Mouse (Mus musculus): ENCODE measurements around the gene Paqr9. TPM values are rescaled to one million over a fixed set of nuclear protein-coding genes. Genes with fewer than 3 reads are reported as not detected.
"Not testable (repeated sequence)": the region's sequence is repeated elsewhere in the genome, so short reads cannot be mapped to it uniquely, and the experiment has no call there.

The Paqr9 gene
- polyA plus RNA-seq (2012; ENCODE audit: insufficient read depth, insufficient read length, missing spikeins) = 26.8 and 39.3 TPM in 2 replicates

DNA sequence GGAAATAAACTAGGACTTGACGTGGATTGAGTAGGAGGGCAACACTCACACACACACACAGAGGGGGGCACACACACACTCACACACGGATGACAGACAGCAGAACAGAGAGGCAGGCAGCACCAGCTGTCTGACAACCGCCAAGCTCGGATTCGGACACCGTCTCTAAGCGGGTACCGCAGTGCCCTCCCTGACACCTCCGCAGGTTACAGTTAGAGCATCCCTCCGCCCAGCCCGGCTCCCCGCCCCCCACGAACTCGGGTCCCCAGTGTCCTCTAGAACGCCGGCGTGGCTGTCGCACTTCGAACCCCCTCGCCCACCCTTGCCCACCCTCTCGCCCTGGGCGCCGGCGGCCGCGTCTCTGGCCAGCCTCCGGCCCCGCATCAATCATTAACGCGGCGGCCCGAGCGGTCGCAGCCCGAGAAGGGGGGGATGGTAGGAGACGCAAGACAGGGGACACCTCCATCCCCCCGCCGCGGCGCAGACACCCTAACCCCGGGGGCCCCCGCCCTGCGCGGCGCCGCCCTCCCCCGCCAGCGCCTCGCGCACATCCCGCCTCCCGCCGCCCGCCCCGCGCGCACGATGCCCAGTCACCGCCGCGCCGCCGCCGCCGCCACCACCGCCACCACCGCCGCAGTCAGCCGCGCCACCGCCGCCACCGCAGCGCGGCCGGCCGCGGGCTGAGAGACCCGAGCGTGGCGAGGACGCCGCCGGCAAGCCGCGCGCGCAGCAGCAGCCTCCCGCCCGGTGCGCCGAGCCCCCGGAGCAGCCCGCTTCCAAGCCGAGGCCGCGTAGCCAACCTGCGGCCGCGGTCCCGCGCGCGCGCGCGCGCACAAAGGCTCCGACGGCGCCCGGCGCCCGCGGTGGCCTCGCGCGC is at the start of gene Paqr9:
Gene Paqr9, plus strand, starts transcription at position 599 of the 877 bp plus-strand sequence.
- H3K27ac ChIP-seq (replicated peaks; ENCODE audit: low read depth, low read length) = peak within 1 kb of the TSS; percentile 96
- H3K4me3 ChIP-seq (ENCODE audit: insufficient read depth, low read depth, low read length) = peak within 1 kb of the TSS; percentile 67
- H3K4me1 ChIP-seq (ENCODE audit: control insufficient read depth, insufficient read depth, insufficient read length, low read length) = peaks cover 8% of the 10 kb centered on the region; the same call in 1 of the 2 replicates

- Histone ChIP-seq H3K27ac (replicated peaks; ENCODE audit: low read depth, low read length) (peak overlapping the region; percentile 87; the same call in 1 of the 2 replicates), H3K4me1 (ENCODE audit: control insufficient read depth, insufficient read depth, insufficient read length, low read length) (peaks cover 4% of the 10 kb centered on the region; the same call in 1 of the 2 replicates), H3K4me3 (ENCODE audit: insufficient read depth, low read depth, low read length) (peak overlapping the region; percentile 86)
Observed at GRCm38 (mm10) chr9:95510693-95511404, 48.6 kb upstream of the Paqr9 start.

DNA sequence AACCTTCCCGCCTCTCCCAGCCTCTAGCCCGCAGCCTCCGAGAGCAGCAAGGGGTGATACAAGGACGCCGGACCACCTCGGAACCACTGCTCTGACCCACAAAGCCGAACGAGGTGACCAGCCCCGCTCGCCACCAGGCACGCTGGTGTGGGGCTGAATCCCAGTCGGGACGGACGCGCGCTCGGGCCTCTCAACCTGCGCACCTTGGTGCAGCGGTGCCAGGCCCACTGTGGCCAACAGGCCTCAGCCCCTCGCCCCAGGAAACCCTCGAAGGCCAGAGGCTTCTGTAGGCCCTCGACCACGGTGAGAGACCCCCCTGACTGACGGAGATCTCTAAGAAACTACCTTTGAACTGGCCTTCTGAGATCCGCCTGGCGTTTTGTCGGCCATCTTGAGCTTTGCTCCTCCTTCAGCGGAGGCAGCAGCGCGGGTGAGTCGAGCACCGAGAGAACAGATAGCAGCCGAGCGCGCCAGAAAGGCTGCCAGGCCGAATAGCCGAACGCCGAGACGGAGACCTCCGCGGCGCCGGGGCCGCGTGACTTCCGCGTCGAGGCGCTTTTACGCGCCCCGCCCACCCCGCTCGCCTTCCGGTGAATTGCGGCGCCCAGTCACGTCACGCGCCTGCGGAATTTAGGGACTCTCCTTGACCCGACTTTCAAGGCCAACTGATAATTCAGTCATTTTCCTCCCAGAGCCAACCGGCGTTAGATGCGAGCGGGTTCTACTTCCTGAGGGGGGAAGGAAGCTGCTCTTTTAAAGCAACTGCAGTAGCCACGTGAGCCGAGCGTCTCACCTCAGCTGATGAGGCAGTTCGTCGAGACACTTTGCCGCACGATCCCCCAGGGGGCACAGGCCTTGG is 47.8 kb upstream of the Paqr9 start, which contains the start of gene U2surp:
Gene U2surp, minus strand, starts transcription at position 525 of the 859 bp plus-strand sequence.
- H3K27ac ChIP-seq (replicated peaks; ENCODE audit: low read depth, low read length) = peak within 1 kb of the TSS; percentile 92
- H3K4me1 ChIP-seq (ENCODE audit: control insufficient read depth, insufficient read depth, insufficient read length, low read length) = peaks cover 4% of the 10 kb centered on the region; the same call in 1 of the 2 replicates
- peak within 1 kb of the TSS; percentile 86 for H3K4me3 ChIP-seq (ENCODE audit: insufficient read depth, low read depth, low read length)

DNA sequence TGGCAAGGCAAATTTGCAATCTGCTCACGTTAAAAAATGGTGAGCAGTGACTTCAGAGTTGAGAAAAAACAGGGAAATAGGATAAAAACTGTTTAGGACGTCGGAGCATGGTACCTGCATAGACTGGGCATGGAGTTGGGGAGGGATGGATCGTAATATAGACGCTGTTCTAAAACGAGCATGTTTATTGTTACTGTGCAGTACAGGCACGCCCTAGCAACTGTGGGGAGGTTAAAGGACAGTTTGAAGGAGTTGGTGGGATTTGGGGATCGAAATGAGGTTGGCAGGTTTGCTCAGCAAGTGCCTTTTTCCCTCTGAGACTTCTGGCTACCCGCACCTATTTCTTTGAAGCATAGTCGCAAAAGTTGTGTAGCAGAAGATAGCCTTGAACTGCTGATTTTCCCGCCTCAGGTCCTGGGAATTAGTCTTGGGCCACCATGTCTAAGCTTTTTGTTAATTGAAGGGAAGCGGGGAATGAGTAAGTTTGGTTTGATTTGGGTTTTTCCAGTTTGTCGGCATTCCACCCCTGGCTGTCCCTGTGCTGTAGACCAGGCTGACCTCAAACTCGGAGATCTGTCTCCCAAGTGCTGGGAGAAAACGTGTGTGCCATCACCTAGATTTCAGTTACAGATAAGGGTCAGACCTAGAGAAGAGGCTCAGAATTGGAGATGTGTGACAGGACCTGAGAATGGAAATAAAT is 47.0 kb upstream of the Paqr9 start:
- H3K27ac ChIP-seq (replicated peaks; ENCODE audit: low read depth, low read length) = peak overlapping the region; percentile 92
- peaks cover 4% of the 10 kb centered on the region; the same call in 1 of the 2 replicates for H3K4me1 ChIP-seq (ENCODE audit: control insufficient read depth, insufficient read depth, insufficient read length, low read length)
- H3K4me3 ChIP-seq (ENCODE audit: insufficient read depth, low read depth, low read length) = peak overlapping the region; percentile 66

DNA sequence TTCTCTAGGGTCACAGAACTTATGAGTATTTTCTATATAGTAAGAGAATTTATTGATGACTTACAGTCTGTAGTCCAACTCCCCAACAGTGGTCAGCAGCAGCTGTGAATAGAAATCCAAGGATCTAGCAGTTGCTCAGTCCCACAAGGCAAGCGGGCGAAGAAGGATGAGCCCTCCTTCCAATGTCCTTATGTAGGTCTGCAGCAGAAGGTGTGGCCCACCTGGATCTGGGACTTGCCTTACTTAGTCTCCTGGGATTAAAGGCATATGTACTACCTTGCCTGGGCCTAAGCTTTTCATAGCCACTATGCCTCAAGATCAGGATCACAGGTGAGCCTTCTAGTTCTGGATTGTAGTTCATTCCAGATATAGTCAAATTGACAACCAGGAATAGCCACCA is 45.7 kb upstream of the Paqr9 start:
- no peak overlapping the region for H3K4me3 ChIP-seq (ENCODE audit: insufficient read depth, low read depth, low read length)
- H3K4me1 ChIP-seq (ENCODE audit: control insufficient read depth, insufficient read depth, insufficient read length, low read length) = peaks cover 4% of the 10 kb centered on the region; the same call in 1 of the 2 replicates
- peak overlapping the region; percentile 42; the same call in 1 of the 2 replicates for H3K27ac ChIP-seq (replicated peaks; ENCODE audit: low read depth, low read length)

DNA sequence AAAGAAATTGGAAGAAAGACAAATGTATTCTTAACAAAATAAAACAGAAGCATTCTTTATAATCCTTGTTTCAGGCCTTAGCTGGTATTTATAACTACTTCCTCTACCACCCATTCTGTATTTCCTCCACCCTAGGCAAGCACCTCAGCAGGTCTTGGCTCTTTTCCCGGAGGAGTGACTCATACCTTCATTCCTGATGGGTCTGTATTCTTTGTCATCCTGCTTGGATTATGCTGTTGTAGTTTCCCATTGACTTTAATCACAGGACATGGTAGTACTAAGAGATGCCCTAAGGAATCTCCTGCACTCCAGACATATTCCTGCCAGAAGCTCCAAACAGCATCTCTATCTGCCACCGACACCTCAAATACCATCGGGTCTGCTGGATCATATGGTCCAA is 45.1 kb upstream of the Paqr9 start:
- not testable (repeated sequence) for H3K4me3 ChIP-seq (ENCODE audit: insufficient read depth, low read depth, low read length); H3K4me1 ChIP-seq (ENCODE audit: control insufficient read depth, insufficient read depth, insufficient read length, low read length); H3K27ac ChIP-seq (replicated peaks; ENCODE audit: low read depth, low read length)

GRCm38 (mm10) chr9:95520563-95520962 is 38.9 kb upstream of the Paqr9 start:
- H3K4me3 ChIP-seq (ENCODE audit: insufficient read depth, low read depth, low read length) = no peak overlapping the region
- no peak overlapping the region for H3K27ac ChIP-seq (replicated peaks; ENCODE audit: low read depth, low read length)
- no peaks in the 10 kb centered on the region for H3K4me1 ChIP-seq (ENCODE audit: control insufficient read depth, insufficient read depth, insufficient read length, low read length)

DNA sequence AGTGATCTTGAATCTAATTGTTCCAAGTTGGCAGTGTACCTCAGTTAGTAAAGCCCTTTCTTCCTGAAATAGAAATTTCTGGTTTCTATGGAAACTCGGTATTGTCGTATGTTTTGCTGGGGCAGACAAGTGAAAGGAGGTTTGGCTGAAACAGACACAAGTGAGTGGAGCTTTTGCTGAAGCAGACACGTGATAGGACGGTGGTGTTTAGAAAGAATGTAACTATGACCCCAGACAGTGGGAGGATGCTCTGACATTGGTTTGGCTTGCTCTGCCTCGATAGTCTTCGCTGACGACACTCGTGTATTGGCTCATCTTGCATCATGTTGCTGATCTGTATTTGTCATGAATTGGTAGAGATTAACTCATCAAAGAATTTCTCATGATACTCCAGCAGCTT is 38.4 kb upstream of the Paqr9 start:
- H3K4me3 ChIP-seq (ENCODE audit: insufficient read depth, low read depth, low read length) = no peak overlapping the region
- no peaks in the 10 kb centered on the region for H3K4me1 ChIP-seq (ENCODE audit: control insufficient read depth, insufficient read depth, insufficient read length, low read length)

GRCm38 (mm10) chr9:95521566-95521965 is 37.9 kb upstream of the Paqr9 start:
- H3K4me3 ChIP-seq (ENCODE audit: insufficient read depth, low read depth, low read length) = no peak overlapping the region
- no peaks in the 10 kb centered on the region for H3K4me1 ChIP-seq (ENCODE audit: control insufficient read depth, insufficient read depth, insufficient read length, low read length)

More for the DNA sequence above, 38.4 kb upstream of the Paqr9 start:
- H3K27ac ChIP-seq (replicated peaks; ENCODE audit: low read depth, low read length) = no peak overlapping the region

DNA sequence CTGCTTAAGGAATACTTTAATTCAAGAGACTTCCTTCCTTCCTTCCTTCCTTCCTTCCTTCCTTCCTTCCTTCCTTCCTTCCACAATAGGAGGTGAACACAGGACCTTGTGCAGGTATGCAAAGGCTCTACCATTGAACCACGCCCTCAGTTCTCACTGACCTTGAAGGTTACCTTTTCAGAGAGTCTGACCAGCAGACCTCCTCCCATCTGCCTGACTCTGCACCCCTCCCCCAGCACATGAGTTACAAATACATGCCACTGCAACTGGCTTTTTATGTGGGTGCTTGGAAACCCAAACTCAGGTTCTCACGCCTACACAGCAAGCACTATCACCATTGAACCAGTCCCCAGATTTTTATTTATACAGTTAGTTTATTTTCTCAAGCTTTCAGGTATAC is 36.9 kb upstream of the Paqr9 start:
- Histone ChIP-seq H3K27ac (replicated peaks; ENCODE audit: low read depth, low read length) (no peak overlapping the region), H3K4me1 (ENCODE audit: control insufficient read depth, insufficient read depth, insufficient read length, low read length) (no peaks in the 10 kb centered on the region), H3K4me3 (ENCODE audit: insufficient read depth, low read depth, low read length) (no peak overlapping the region)

More at GRCm38 (mm10) chr9:95521566-95521965, 37.9 kb upstream of the Paqr9 start:
- no peak overlapping the region for H3K27ac ChIP-seq (replicated peaks; ENCODE audit: low read depth, low read length)

DNA sequence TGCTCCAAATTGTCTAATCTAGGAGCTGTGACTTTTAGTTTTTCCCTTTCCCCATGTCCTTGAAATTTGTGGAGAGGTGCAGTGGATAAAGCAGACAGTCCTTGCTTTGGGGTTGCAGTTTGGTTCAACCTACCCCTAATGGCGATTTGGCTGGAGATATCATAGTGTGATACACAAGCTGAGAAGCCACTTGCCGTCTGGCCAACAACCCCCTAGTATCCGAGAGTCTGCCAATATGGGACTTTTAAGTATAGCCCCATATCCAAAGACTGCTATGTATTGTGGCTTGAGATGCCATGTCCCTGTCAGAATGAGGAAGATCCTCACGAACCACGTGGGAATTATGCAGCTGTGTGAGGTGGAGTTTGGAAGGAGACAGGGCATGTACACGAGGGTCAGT is 34.1 kb upstream of the Paqr9 start:
- no peaks in the 10 kb centered on the region for H3K4me1 ChIP-seq (ENCODE audit: control insufficient read depth, insufficient read depth, insufficient read length, low read length)
- no peak overlapping the region for H3K4me3 ChIP-seq (ENCODE audit: insufficient read depth, low read depth, low read length)
- H3K27ac ChIP-seq (replicated peaks; ENCODE audit: low read depth, low read length) = no peak overlapping the region

- H3K4me3 ChIP-seq (ENCODE audit: insufficient read depth, low read depth, low read length) = no peak overlapping the region
- H3K27ac ChIP-seq (replicated peaks; ENCODE audit: low read depth, low read length) = no peak overlapping the region
- no peaks in the 10 kb centered on the region for H3K4me1 ChIP-seq (ENCODE audit: control insufficient read depth, insufficient read depth, insufficient read length, low read length)
Observed at GRCm38 (mm10) chr9:95525961-95526360, 33.5 kb upstream of the Paqr9 start.

DNA sequence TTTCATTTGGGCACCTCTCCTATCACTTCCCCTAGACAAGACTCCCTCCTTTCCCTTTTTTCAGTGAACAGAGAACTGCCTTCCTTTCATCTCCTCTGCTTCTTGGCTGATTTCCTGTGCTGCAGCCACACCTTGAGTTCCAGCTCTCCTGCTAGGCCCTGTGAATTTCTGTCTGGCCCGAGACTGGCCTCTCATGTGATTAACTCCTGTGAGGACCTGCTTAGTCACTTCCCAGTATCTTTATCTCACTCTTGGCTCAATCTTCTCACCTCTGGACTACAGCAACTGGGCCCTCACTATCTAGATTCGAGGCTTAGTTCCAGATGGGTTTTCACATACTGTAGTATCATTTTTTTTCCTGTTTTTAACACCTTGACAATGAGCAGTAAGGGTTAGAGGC is 31.8 kb upstream of the Paqr9 start:
- Histone ChIP-seq H3K4me3 (ENCODE audit: insufficient read depth, low read depth, low read length) (no peak overlapping the region), H3K4me1 (ENCODE audit: control insufficient read depth, insufficient read depth, insufficient read length, low read length) (no peaks in the 10 kb centered on the region), H3K27ac (replicated peaks; ENCODE audit: low read depth, low read length) (no peak overlapping the region)

DNA sequence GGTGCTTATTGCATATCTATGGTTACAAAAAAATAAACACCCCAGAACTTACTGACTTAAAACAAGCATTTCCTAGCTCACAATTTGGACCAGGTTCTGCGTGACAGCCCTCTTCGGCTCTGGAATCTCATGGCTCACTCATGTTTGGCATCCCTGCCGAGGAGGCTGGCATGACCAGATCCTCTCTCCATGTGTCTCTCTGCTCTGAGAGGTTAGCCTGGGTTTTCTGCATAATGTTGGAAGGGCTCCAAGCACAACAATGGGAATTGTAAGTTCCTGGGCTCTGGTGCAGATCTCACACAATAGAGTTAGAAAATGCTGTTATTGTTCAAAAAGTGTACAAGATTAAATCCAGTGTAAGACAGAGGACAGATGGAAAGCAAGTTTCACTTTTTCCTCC is 28.3 kb upstream of the Paqr9 start:
- H3K4me3 ChIP-seq (ENCODE audit: insufficient read depth, low read depth, low read length) = no peak overlapping the region
- no peaks in the 10 kb centered on the region for H3K4me1 ChIP-seq (ENCODE audit: control insufficient read depth, insufficient read depth, insufficient read length, low read length)

More for the DNA sequence above, 28.3 kb upstream of the Paqr9 start:
- H3K27ac ChIP-seq (replicated peaks; ENCODE audit: low read depth, low read length) = no peak overlapping the region
